Mouse (Mus musculus) midbrain, embryonic 15.5 days (tissue): ENCODE data around the gene Rbp7. TPM values are rescaled to one million over a fixed set of nuclear protein-coding genes. Genes with fewer than 3 reads are reported as not detected.
"Not testable (repeated sequence)": the region's sequence is repeated elsewhere in the genome, so short reads cannot be mapped to it uniquely, and the experiment has no call there.

Experiments
- ATAC-seq: fragments of 200-750 bp; cut with Nextera tagmentation; replicated peaks from 2 replicates; pipeline ENCODE4 v1.8.0; 2017; ENCODE audit warnings: moderate TSS enrichment
- H3K27ac ChIP-seq: fragments of 300-500 bp; sonication (generic); 2 replicates; pipeline ENCODE4 v1.5.1; 2015; ENCODE audit warnings: mild to moderate bottlenecking, inconsistent platforms
- H3K27me3 ChIP-seq: fragments of 300-500 bp; sonication (generic); replicated peaks from 2 replicates; pipeline ENCODE4 v1.6.1; 2015; ENCODE audit warnings: inconsistent platforms
- H3K36me3 ChIP-seq: fragments of 300-500 bp; sonication (generic); replicated peaks from 2 replicates; pipeline ENCODE4 v1.6.1; 2015; ENCODE audit warnings: inconsistent platforms
- H3K4me1 ChIP-seq: fragments of 300-500 bp; sonication (generic); 2 replicates; pipeline ENCODE4 v1.6.1; 2015; ENCODE audit warnings: inconsistent platforms
- H3K4me2 ChIP-seq: fragments of 300-500 bp; sonication (generic); 2 replicates; pipeline ENCODE4 v1.6.1; 2015; ENCODE audit warnings: inconsistent platforms, mild to moderate bottlenecking, moderate library complexity
- H3K4me3 ChIP-seq: fragments of 300-500 bp; sonication (generic); 2 replicates; pipeline ENCODE4 v1.5.1; 2015; ENCODE audit warnings: mild to moderate bottlenecking, inconsistent platforms
- H3K9ac ChIP-seq: fragments of 300-500 bp; sonication (generic); 2 replicates; pipeline ENCODE4 v1.6.1; 2015; ENCODE audit warnings: mild to moderate bottlenecking, inconsistent platforms
- H3K9me3 ChIP-seq: fragments of 300-500 bp; sonication (generic); 2 replicates; pipeline ENCODE4 v1.6.1; 2016; ENCODE audit warnings: inconsistent platforms
- WGBS: fragments of 180-500 bp; shearing (Covaris S2); methylation state at CpG from one replicate; pipeline ENCODE4 v1.1.7; 2015; ENCODE audit warnings: mixed read lengths; 5-methylcytosine and 5-hydroxymethylcytosine counted together
- polyA plus RNA-seq: library from polyadenylated mRNA; unstranded; fragments of >200 nt; fragmentation: Nextera tagmentation; extraction: Ambion mirVana; gene quantifications from 2 replicates; pipeline ENCODE4 v1.2.1, GENCODE M21; 2015

Gene Rbp7
- polyA plus RNA-seq, 1 experiment from 2014 or later, result 0.99 TPM

DNA sequence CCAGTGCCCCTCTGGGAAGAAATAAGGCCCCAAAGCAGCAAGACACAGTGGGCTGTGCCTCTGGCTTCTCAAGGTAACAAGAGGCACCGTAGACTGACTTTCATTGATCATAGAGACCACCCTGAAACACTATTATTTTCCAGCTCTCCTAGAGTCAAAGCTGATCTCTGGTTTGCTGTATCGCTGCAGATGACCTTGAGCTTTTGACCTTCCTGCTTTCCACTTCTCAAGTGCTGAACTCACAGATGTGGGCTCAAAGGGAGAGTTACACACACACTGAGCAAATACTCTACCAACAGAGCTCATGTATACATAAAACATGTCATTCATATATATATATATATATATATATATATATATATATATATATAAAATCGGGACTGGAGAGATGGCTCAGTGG is 4.1 kb downstream of the Rbp7 start:
- no peak overlapping the region for H3K4me3 ChIP-seq
- no peak for ATAC-seq
- 90% methylated on average over 3 of the region's 3 CpGs for WGBS
- H3K4me1 ChIP-seq, result peaks cover 8% of the 10 kb centered on the region
- no peak overlapping the region for H3K9ac ChIP-seq
- H3K36me3 ChIP-seq, result no peaks in the 10 kb centered on the region
- H3K27me3 ChIP-seq, result no peaks in the 10 kb centered on the region
- H3K9me3 ChIP-seq, result no peaks in the 10 kb centered on the region
- no peak overlapping the region for H3K4me2 ChIP-seq
- H3K27ac ChIP-seq, result no peak overlapping the region

- Histone ChIP-seq H3K36me3 (no peaks in the 10 kb centered on the region), H3K4me1 (peaks cover 20% of the 10 kb centered on the region), H3K9ac (0 out of 2 replicates have a peak overlapping the region, but pooled peaks have one; percentile 55), H3K4me2 (peak overlapping the region; percentile 67), H3K9me3 (no peaks in the 10 kb centered on the region), H3K4me3 (peak overlapping the region; percentile 40; the same call in 1 of the 2 replicates), H3K27me3 (no peaks in the 10 kb centered on the region), H3K27ac (peak overlapping the region; percentile 97)
- ATAC-seq, result no peak
- WGBS, result 25% methylated on average over 1 of the region's 1 CpGs
Observed at GRCm38 (mm10) chr4:149446309-149446708, 8.5 kb downstream of the Rbp7 start.

DNA sequence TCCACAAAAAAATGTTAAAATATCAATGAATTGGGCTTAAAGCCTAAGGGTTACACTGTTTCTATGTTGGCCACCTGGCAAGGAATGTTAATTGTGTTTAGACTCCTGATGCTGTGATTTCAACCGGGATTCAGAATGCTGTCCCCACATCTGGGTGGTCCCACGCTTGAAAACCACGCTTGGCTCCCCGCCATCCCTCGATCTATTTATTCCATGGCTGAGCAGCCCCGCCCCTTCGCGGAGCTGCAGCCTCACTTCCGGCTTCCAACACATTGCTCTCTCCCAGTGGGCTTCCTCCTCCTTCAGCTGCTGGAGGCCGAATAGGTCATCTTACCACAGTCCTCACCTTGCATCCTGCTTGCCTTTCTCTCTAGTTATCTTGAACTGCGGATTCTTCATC is 8.9 kb downstream of the Rbp7 start:
- peaks cover 20% of the 10 kb centered on the region for H3K4me1 ChIP-seq
- 3% methylated on average over 11 of the region's 11 CpGs for WGBS
- ATAC-seq, result peak; percentile 60
- H3K4me3 ChIP-seq, result peak overlapping the region; percentile 40
- H3K27me3 ChIP-seq, result no peaks in the 10 kb centered on the region
- H3K4me2 ChIP-seq, result peak overlapping the region; percentile 67
- H3K27ac ChIP-seq, result peak overlapping the region; percentile 97
- no peaks in the 10 kb centered on the region for H3K9me3 ChIP-seq
- H3K9ac ChIP-seq, result 0 out of 2 replicates have a peak overlapping the region, but pooled peaks have one; percentile 55
- no peaks in the 10 kb centered on the region for H3K36me3 ChIP-seq

GRCm38 (mm10) chr4:149444964-149445701 is 9.6 kb downstream of the Rbp7 start:
- Histone ChIP-seq H3K9me3 (no peaks in the 10 kb centered on the region), H3K27me3 (no peaks in the 10 kb centered on the region), H3K27ac (peak overlapping the region; percentile 97), H3K4me3 (peak overlapping the region; percentile 40), H3K9ac (peak overlapping the region; percentile 55), H3K4me1 (peaks cover 20% of the 10 kb centered on the region), H3K4me2 (peak overlapping the region; percentile 67), H3K36me3 (no peaks in the 10 kb centered on the region)
- WGBS, result under 1% methylated on average over 36 of the region's 36 CpGs
- peak; percentile 97 for ATAC-seq

- no peak for ATAC-seq
- no peak overlapping the region; the same call in 1 of the 2 replicates for H3K9ac ChIP-seq
- no peaks in the 10 kb centered on the region for H3K36me3 ChIP-seq
- H3K4me3 ChIP-seq, result peak overlapping the region; percentile 40; the same call in 1 of the 2 replicates
- H3K4me2 ChIP-seq, result peak overlapping the region; percentile 67
- no peaks in the 10 kb centered on the region for H3K9me3 ChIP-seq
- H3K4me1 ChIP-seq, result peaks cover 20% of the 10 kb centered on the region
- H3K27ac ChIP-seq, result peak overlapping the region; percentile 97
- H3K27me3 ChIP-seq, result no peaks in the 10 kb centered on the region
- 62% methylated on average over 1 of the region's 1 CpGs for WGBS
Observed at GRCm38 (mm10) chr4:149444465-149444864, 10.3 kb downstream of the Rbp7 start.

DNA sequence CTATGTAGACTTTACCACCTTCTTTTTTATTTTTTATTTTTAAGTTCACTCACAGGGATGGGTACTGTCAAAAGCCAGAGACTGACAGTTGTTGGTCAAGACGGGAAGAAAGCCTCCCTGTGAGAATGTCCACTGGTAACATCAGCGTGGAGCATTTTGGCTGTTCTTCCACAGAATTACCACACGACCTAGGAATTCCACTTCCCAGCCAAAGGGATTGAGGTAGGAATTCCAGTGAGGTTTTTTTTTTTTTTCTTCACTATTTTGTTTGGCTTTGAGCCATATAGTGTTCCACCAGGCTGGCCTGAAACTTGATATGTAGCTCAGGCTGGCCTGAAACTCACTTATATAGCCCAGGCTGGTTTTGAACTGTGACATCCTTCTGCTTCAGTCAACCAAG is 12.3 kb downstream of the Rbp7 start:
- Histone ChIP-seq H3K9ac (no peak overlapping the region), H3K27ac (no peak overlapping the region), H3K4me2 (no peak overlapping the region), H3K36me3 (no peaks in the 10 kb centered on the region), H3K4me1 (peaks cover 20% of the 10 kb centered on the region), H3K9me3 (no peaks in the 10 kb centered on the region), H3K4me3 (no peak overlapping the region), H3K27me3 (no peaks in the 10 kb centered on the region)
- ATAC-seq, result no peak
- WGBS, result 55% methylated on average over 3 of the region's 3 CpGs

DNA sequence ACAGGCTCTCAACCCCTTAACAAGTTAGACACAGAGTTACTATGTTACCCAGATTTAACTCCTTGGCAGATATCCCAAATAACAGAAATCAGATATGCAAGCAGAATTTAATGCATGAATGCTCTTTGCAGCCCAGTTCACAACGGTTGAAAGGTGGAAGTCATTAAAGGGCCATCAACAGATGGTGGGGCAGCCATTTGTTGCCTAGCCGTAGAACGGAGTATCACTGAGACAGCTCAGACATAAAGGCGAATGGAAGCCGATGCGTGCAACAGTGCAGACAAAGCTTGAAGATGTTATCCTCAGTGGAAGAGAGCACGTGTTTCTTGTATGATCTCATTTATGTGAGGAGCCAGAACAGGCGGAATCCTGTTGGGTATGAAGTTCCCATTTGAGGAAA is 14.2 kb downstream of the Rbp7 start:
- no peak overlapping the region for H3K9ac ChIP-seq
- WGBS, result 73% methylated on average over 8 of the region's 8 CpGs
- H3K36me3 ChIP-seq, result no peaks in the 10 kb centered on the region
- peaks cover 12% of the 10 kb centered on the region for H3K4me1 ChIP-seq
- H3K9me3 ChIP-seq, result no peaks in the 10 kb centered on the region
- H3K4me3 ChIP-seq, result no peak overlapping the region
- no peak overlapping the region for H3K27ac ChIP-seq
- no peak for ATAC-seq
- H3K27me3 ChIP-seq, result no peaks in the 10 kb centered on the region
- H3K4me2 ChIP-seq, result no peak overlapping the region

- H3K4me1 ChIP-seq, ATAC-seq, H3K4me3 ChIP-seq, H3K27ac ChIP-seq, H3K36me3 ChIP-seq, H3K9me3 ChIP-seq, H3K4me2 ChIP-seq, H3K27me3 ChIP-seq, H3K9ac ChIP-seq: not testable (repeated sequence)
- WGBS, result 81% methylated on average over 1 of the region's 1 CpGs
Observed at GRCm38 (mm10) chr4:149431887-149432286, 22.9 kb downstream of the Rbp7 start.

GRCm38 (mm10) chr4:149429592-149429991 is 25.2 kb downstream of the Rbp7 start:
- H3K27me3 ChIP-seq, result no peaks in the 10 kb centered on the region
- no peak overlapping the region for H3K4me2 ChIP-seq
- ATAC-seq, result no peak
- WGBS, result 78% methylated on average over 5 of the region's 5 CpGs
- H3K36me3 ChIP-seq, result no peaks in the 10 kb centered on the region
- H3K4me3 ChIP-seq, result no peak overlapping the region
- no peak overlapping the region for H3K9ac ChIP-seq
- H3K4me1 ChIP-seq, result 0 out of 2 replicates have a peak, but pooled peaks cover 6% of the 10 kb centered on the region
- no peaks in the 10 kb centered on the region for H3K9me3 ChIP-seq
- H3K27ac ChIP-seq, result no peak overlapping the region

- H3K27me3 ChIP-seq, result no peaks in the 10 kb centered on the region
- ATAC-seq, result peak; percentile 96
- H3K27ac ChIP-seq, result peak within 1 kb of the TSS; percentile 99
- peak within 1 kb of the TSS; percentile 86 for H3K9ac ChIP-seq
- peak within 1 kb of the TSS; percentile 87 for H3K4me3 ChIP-seq
- WGBS, result 0% methylated on average over 44 of the region's 50 CpGs
- peak within 1 kb of the TSS; percentile 76 for H3K4me2 ChIP-seq
- peaks cover 26% of the 10 kb centered on the region for H3K4me1 ChIP-seq
- no peaks in the 10 kb centered on the region for H3K36me3 ChIP-seq
- H3K9me3 ChIP-seq, result no peaks in the 10 kb centered on the region
Observed at GRCm38 (mm10) chr4:149426325-149427199, 28.2 kb downstream of the Rbp7 start, which contains the start of gene Ube4b. Ube4b (minus strand) TSS chr4:149426749.

DNA sequence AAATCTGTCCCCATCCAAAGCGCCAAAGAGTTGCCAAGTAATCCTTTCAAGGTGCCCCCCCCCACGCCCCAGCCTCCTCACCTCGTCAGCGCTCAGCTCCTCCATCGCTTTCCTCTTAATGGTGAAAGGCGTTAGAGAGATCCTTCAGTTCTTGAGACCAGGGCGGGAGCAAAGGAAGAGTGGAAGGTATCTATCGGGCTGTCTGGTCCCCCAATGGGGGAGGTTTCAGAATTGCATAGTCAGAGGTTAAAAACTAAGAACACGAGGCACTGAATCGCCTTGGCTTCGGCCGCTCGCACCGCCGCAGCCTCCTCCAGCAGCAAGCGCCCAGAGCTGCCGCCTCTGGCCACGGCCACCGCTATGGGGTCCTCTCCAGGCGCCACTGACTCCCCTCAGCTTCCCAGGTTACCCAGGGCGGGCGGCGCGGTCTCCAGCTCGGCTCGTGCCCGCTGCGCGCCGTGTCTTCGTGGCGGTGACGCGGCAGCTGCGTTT is 28.9 kb downstream of the Rbp7 start:
- no peaks in the 10 kb centered on the region for H3K27me3 ChIP-seq
- H3K27ac ChIP-seq, result peak overlapping the region; percentile 99
- ATAC-seq, result peak; percentile 79
- WGBS, result under 1% methylated on average over 35 of the region's 35 CpGs
- peak overlapping the region; percentile 86 for H3K9ac ChIP-seq
- peaks cover 28% of the 10 kb centered on the region for H3K4me1 ChIP-seq
- H3K9me3 ChIP-seq, result no peaks in the 10 kb centered on the region
- no peaks in the 10 kb centered on the region for H3K36me3 ChIP-seq
- H3K4me3 ChIP-seq, result peak overlapping the region; percentile 87
- H3K4me2 ChIP-seq, result peak overlapping the region; percentile 76

DNA sequence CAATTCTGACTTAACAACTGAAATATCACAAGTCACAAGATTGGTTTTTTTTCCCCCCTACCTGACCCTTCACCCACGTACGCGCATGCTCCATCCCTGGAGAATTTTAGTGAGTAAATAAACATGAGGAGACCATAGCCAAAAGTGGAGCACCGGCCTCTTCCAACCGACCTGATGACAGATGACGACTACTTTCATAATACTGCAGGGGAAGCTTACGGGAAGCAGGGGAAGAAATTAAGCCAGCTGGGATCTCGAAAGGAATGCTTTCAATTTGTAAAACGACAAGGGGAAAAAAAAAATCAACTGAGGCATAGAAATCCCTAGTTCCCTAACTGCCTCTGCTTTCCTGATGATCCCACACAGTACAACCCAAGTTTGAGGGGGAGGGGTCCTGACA is 30.0 kb downstream of the Rbp7 start:
- under 1% methylated on average over 9 of the region's 9 CpGs for WGBS
- H3K9ac ChIP-seq, result peak overlapping the region; percentile 86; the same call in 1 of the 2 replicates
- peak overlapping the region; percentile 42; the same call in 1 of the 2 replicates for H3K27ac ChIP-seq
- H3K4me3 ChIP-seq, result peak overlapping the region; percentile 87
- ATAC-seq, result no peak
- peaks cover 31% of the 10 kb centered on the region for H3K4me1 ChIP-seq
- no peaks in the 10 kb centered on the region for H3K36me3 ChIP-seq
- peak overlapping the region; percentile 76 for H3K4me2 ChIP-seq
- no peaks in the 10 kb centered on the region for H3K9me3 ChIP-seq
- H3K27me3 ChIP-seq, result no peaks in the 10 kb centered on the region
